Mouse (Mus musculus): Measurements from ENCODE around the gene 4930583I09Rik.

Gene 4930583I09Rik

DNA sequence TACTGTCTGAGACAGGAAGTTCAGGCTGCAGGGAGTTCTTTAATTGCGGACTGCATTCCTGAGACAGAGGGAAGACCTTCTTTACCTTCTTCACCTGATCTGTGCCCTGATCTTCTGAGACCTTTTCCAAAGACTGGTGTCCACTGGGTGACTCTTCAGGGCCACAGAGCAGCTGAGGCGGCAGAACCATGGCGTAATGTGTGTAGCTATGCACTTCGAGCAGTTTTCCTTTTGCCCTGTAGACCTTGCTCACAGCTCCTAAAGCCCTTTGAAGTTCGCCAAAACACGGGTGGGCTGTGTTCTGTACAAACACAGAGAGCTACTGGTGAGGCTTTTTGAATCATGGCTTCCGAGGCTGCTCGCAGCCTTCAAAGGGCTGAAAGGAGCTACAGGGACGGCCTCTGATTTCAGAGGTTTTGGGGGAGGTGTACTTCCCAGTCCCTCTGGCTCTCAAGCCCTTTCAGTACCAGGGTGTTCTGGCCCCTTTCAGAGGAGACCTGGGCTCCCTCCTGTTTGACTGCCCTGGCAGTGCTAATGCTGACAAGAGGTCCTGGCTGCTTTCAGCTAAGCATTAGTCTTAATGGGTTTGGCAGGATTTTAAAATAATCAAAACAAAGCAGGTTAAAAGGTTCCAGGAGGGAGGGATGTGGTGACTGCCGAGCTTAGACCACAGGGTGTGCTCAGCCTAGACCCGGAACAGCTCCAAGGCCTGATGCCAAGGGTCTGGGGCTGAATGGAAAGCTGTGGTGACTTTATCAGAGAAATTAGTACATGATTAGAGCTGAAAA, 33.5 kb downstream of the 4930583I09Rik start:
- no peak for DNase-seq (ENCODE audit: low read depth)

DNA sequence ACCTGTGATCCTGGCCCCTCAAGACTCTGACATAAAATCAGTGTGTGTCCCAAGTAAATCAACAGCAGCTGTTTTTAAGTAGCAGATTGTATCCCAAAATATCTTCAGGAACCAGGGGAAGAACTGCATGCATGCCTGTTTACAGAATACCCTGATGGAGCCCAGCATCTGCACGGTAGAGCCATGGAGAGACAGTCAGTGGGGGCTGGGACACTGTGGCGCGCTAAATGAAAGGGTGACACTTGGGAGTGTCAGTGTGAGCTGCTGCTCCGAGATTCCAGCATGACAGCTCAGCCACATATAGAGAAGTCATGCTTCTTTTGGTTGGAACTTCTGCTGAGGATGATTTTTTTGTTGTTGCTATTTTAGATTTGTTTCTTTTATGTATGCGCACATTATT, 43.2 kb downstream of the 4930583I09Rik start:
- no peak for DNase-seq (ENCODE audit: low read depth)

DNA sequence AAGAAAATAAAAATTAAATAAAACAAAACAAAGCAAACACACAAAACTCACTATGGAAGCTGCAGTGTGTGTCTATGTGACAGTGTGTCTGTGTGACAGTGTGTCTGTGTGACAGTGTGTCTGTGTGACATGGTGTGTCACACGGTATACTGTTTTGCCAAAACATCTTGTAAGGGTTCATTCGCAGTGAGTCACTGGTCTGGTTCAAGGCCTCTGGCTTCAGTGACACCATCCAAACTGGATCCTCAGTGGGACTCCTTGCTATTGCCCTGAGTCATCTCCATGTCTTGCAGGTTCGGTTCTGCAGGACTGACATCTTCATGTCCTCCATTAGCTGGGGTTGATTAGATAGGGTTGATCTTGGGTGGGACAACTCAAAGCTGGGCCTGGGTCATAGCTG, 43.8 kb downstream of the 4930583I09Rik start:
- DNase-seq (ENCODE audit: low read depth) = no peak

DNA sequence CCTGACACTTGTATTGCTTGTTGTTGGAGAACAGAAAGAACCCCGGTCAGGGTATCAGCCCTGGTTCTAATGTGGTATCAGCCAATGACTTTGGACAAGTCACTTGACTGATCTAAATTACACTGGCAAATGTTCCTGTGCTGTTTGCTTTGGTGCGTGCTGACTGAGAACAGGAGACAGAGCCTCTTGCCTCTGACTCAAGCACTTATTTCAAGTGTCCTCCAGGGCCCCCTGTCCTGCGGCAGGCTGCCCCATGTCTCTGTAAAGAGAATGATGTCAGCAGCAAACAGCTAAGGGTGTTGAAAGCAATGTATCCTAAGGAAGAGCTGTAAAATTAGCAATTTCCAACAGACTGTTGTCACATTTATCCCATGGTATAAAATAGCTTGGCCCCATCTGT, 46.7 kb downstream of the 4930583I09Rik start:
- no peak for DNase-seq (ENCODE audit: low read depth)

DNA sequence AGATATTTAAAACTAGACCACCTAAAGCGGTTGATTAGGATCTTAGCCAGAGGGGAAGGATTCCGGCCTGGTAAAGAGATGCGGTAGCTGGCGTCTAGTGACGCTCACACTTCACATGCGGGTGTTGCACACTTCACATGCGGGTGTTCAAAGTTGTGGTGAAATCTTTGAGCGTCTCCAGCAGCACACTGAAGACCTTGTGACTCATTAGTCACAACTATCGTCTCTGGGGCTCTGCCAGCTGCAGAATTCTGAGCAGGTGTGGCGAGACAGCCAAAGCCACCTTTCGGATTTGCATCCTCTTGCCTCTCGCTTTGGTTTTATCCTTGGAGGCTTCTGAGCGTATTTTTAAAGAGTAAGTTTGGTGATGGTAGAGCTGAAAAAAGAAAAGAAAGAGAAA, 47.6 kb downstream of the 4930583I09Rik start:
- DNase-seq (ENCODE audit: low read depth) = no peak

DNA sequence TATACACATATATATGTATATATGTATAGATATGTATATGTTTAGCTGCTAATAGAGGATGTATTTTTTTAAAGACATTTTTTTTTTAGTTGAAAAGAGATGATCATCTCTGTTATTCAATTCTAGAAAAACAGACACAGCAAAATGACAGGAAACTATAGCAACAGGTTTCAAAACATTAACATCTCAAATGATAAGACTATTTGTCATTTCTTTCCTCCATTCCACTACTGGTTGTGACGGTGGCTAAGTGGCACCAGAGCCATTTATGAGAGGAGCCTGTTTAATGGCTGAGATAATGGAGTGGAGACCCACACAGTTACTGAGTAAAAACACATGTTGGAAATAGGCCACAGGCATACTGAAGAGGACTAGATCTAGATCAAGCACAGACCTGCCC, 49.9 kb downstream of the 4930583I09Rik start:
- DNase-seq (ENCODE audit: low read depth) = peak; percentile 39

Measured in induced T-regulatory cell, adult 2 months (primary cell).